Mouse (Mus musculus) hindbrain, embryonic 10.5 days (tissue): ENCODE measurements around the gene Ephb4. TPM values are rescaled to one million over a fixed set of nuclear protein-coding genes. Genes with fewer than 3 reads are reported as not detected.

Experiments used
- DNase-seq: peaks from one replicate; pipeline ENCODE4 v3.0.0-alpha.2; 2017; ENCODE audit warnings: low spot score
- H3K27ac ChIP-seq: fragments of 300-500 bp; sonication (generic); 2 replicates; pipeline ENCODE4 v1.5.1; 2016; ENCODE audit warnings: mild to moderate bottlenecking, moderate library complexity
- H3K27me3 ChIP-seq: fragments of 300-500 bp; sonication (generic); 2 replicates; pipeline ENCODE4 v1.6.1; 2016; ENCODE audit warnings: mild to moderate bottlenecking; ENCODE audit not compliant: poor library complexity, insufficient read depth, severe bottlenecking
- H3K36me3 ChIP-seq: fragments of 300-500 bp; sonication (generic); 2 replicates; pipeline ENCODE4 v1.6.1; 2016; ENCODE audit warnings: mild to moderate bottlenecking, moderate library complexity
- H3K4me1 ChIP-seq: fragments of 300-500 bp; sonication (generic); replicated peaks from 2 replicates; pipeline ENCODE4 v1.6.1; 2016; ENCODE audit warnings: mild to moderate bottlenecking
- H3K4me3 ChIP-seq: fragments of 300-500 bp; sonication (generic); 2 replicates; pipeline ENCODE4 v1.5.1; 2016; ENCODE audit warnings: mild to moderate bottlenecking, moderate library complexity
- H3K9me3 ChIP-seq: fragments of 300-500 bp; sonication (generic); 2 replicates; pipeline ENCODE4 v1.6.1; 2016; ENCODE audit warnings: mild to moderate bottlenecking, moderate library complexity
- WGBS: fragments of 180-500 bp; shearing (Covaris S2); methylation state at CpG from one replicate; pipeline ENCODE4 v1.1.7; 2016; 5-methylcytosine and 5-hydroxymethylcytosine counted together
- polyA plus RNA-seq: library from polyadenylated mRNA; unstranded; fragments of >200 nt; fragmentation: Nextera tagmentation; extraction: Ambion mirVana; gene quantifications from 2 replicates; pipeline ENCODE4 v1.2.1, GENCODE M21; 2016

The Ephb4 gene
- polyA plus RNA-seq, 1 experiment from 2014 or later = 29.7 TPM

- H3K4me3 ChIP-seq = no peak overlapping the region
- H3K4me1 ChIP-seq = peaks cover 26% of the 10 kb centered on the region
- WGBS = 49% methylated on average over 4 of the region's 4 CpGs
- H3K27ac ChIP-seq = no peak overlapping the region
- peak; percentile 65 for DNase-seq
- no peaks in the 10 kb centered on the region for H3K36me3 ChIP-seq
- no peaks in the 10 kb centered on the region for H3K9me3 ChIP-seq
- H3K27me3 ChIP-seq = no peaks in the 10 kb centered on the region
Measured at GRCm38 (mm10) chr5:137381152-137381551, 31.2 kb downstream of the Ephb4 start.

GRCm38 (mm10) chr5:137383441-137383840, 33.5 kb downstream of the Ephb4 start:
- Histone ChIP-seq H3K4me3 (no peak overlapping the region), H3K4me1 (0 out of 2 replicates have a peak, but pooled peaks cover 5% of the 10 kb centered on the region), H3K36me3 (no peaks in the 10 kb centered on the region), H3K27ac (no peak overlapping the region), H3K27me3 (no peaks in the 10 kb centered on the region), H3K9me3 (no peaks in the 10 kb centered on the region)
- WGBS = 85% methylated on average over 7 of the region's 7 CpGs
- no peak for DNase-seq

- H3K27ac ChIP-seq = no peak overlapping the region
- no peaks in the 10 kb centered on the region for H3K9me3 ChIP-seq
- H3K27me3 ChIP-seq = no peaks in the 10 kb centered on the region
- no peaks in the 10 kb centered on the region for H3K4me1 ChIP-seq
- no peak for DNase-seq
- H3K36me3 ChIP-seq = no peaks in the 10 kb centered on the region
- no peak overlapping the region for H3K4me3 ChIP-seq
- WGBS = 86% methylated on average over 7 of the region's 7 CpGs
Measured at GRCm38 (mm10) chr5:137386712-137387111, 36.8 kb downstream of the Ephb4 start.

- WGBS = 83% methylated on average over 8 of the region's 8 CpGs
- no peaks in the 10 kb centered on the region for H3K9me3 ChIP-seq
- no peaks in the 10 kb centered on the region for H3K27me3 ChIP-seq
- H3K36me3 ChIP-seq = no peaks in the 10 kb centered on the region
- no peak overlapping the region for H3K4me3 ChIP-seq
- DNase-seq = no peak
- H3K27ac ChIP-seq = no peak overlapping the region
- H3K4me1 ChIP-seq = no peaks in the 10 kb centered on the region
Measured at GRCm38 (mm10) chr5:137391641-137392040, 41.7 kb downstream of the Ephb4 start.

- no peak for DNase-seq
- Histone ChIP-seq H3K36me3 (no peaks in the 10 kb centered on the region), H3K4me3 (no peak overlapping the region), H3K27me3 (no peaks in the 10 kb centered on the region), H3K9me3 (no peaks in the 10 kb centered on the region), H3K4me1 (no peaks in the 10 kb centered on the region), H3K27ac (no peak overlapping the region)
- WGBS = 48% methylated on average over 7 of the region's 7 CpGs
Measured at GRCm38 (mm10) chr5:137394456-137394855, 44.5 kb downstream of the Ephb4 start.

- peaks cover 15% of the 10 kb centered on the region for H3K4me1 ChIP-seq
- no peak for DNase-seq
- 79% methylated on average over 2 of the region's 2 CpGs for WGBS
- no peaks in the 10 kb centered on the region for H3K9me3 ChIP-seq
- H3K36me3 ChIP-seq = no peaks in the 10 kb centered on the region
- H3K4me3 ChIP-seq = no peak overlapping the region
- no peak overlapping the region for H3K27ac ChIP-seq
- H3K27me3 ChIP-seq = no peaks in the 10 kb centered on the region; the same call in 1 of the 2 replicates
Measured at GRCm38 (mm10) chr5:137404081-137404480, 54.2 kb downstream of the Ephb4 start.

- Histone ChIP-seq H3K4me1 (peaks cover 28% of the 10 kb centered on the region), H3K4me3 (no peak overlapping the region), H3K9me3 (no peaks in the 10 kb centered on the region), H3K27me3 (no peaks in the 10 kb centered on the region; the same call in 1 of the 2 replicates), H3K27ac (no peak overlapping the region), H3K36me3 (no peaks in the 10 kb centered on the region)
- no peak for DNase-seq
- WGBS = 53% methylated on average over 6 of the region's 6 CpGs
Measured at GRCm38 (mm10) chr5:137409451-137409850, 59.5 kb downstream of the Ephb4 start.

- Histone ChIP-seq H3K4me3 (no peak overlapping the region), H3K4me1 (peaks cover 28% of the 10 kb centered on the region), H3K27ac (no peak overlapping the region), H3K9me3 (no peaks in the 10 kb centered on the region), H3K36me3 (no peaks in the 10 kb centered on the region), H3K27me3 (no peaks in the 10 kb centered on the region; the same call in 1 of the 2 replicates)
- 66% methylated on average over 3 of the region's 3 CpGs for WGBS
- no peak for DNase-seq
Measured at GRCm38 (mm10) chr5:137410066-137410465, 60.2 kb downstream of the Ephb4 start.

- Histone ChIP-seq H3K9me3 (no peaks in the 10 kb centered on the region), H3K4me3 (no peak overlapping the region), H3K27me3 (no peaks in the 10 kb centered on the region), H3K27ac (no peak overlapping the region), H3K4me1 (peaks cover 28% of the 10 kb centered on the region), H3K36me3 (no peaks in the 10 kb centered on the region)
- WGBS = 92% methylated on average over 3 of the region's 3 CpGs
- DNase-seq = no peak
Measured at GRCm38 (mm10) chr5:137410549-137410948, 60.6 kb downstream of the Ephb4 start.

- Histone ChIP-seq H3K36me3 (no peaks in the 10 kb centered on the region), H3K27me3 (no peaks in the 10 kb centered on the region), H3K9me3 (no peaks in the 10 kb centered on the region), H3K4me1 (peaks cover 31% of the 10 kb centered on the region), H3K4me3 (no peak overlapping the region), H3K27ac (no peak overlapping the region)
- 80% methylated on average over 8 of the region's 8 CpGs for WGBS
- no peak for DNase-seq
Measured at GRCm38 (mm10) chr5:137411235-137411634, 61.3 kb downstream of the Ephb4 start.

- Histone ChIP-seq H3K27me3 (no peaks in the 10 kb centered on the region), H3K4me3 (no peak overlapping the region), H3K36me3 (no peaks in the 10 kb centered on the region), H3K9me3 (no peaks in the 10 kb centered on the region), H3K27ac (no peak overlapping the region), H3K4me1 (0 out of 2 replicates have a peak, but pooled peaks cover 20% of the 10 kb centered on the region)
- 57% methylated on average over 5 of the region's 5 CpGs for WGBS
- no peak for DNase-seq
Measured at GRCm38 (mm10) chr5:137414253-137414652, 64.3 kb downstream of the Ephb4 start.

GRCm38 (mm10) chr5:137419105-137419504, 69.2 kb downstream of the Ephb4 start:
- no peak overlapping the region for H3K4me3 ChIP-seq
- no peaks in the 10 kb centered on the region for H3K36me3 ChIP-seq
- no peak overlapping the region for H3K27ac ChIP-seq
- DNase-seq = no peak
- H3K27me3 ChIP-seq = no peaks in the 10 kb centered on the region
- 0 out of 2 replicates have a peak, but pooled peaks cover 7% of the 10 kb centered on the region for H3K4me1 ChIP-seq
- WGBS = 84% methylated on average over 9 of the region's 9 CpGs
- H3K9me3 ChIP-seq = no peaks in the 10 kb centered on the region

GRCm38 (mm10) chr5:137419841-137420240, 69.9 kb downstream of the Ephb4 start:
- DNase-seq = no peak
- no peak overlapping the region for H3K4me3 ChIP-seq
- no peaks in the 10 kb centered on the region for H3K36me3 ChIP-seq
- H3K27ac ChIP-seq = no peak overlapping the region
- no peaks in the 10 kb centered on the region for H3K27me3 ChIP-seq
- H3K9me3 ChIP-seq = no peaks in the 10 kb centered on the region
- WGBS = 83% methylated on average over 4 of the region's 4 CpGs
- 0 out of 2 replicates have a peak, but pooled peaks cover 7% of the 10 kb centered on the region for H3K4me1 ChIP-seq

GRCm38 (mm10) chr5:137425648-137426047, 75.7 kb downstream of the Ephb4 start:
- 79% methylated on average over 6 of the region's 6 CpGs for WGBS
- Histone ChIP-seq H3K27me3 (no peaks in the 10 kb centered on the region), H3K36me3 (no peaks in the 10 kb centered on the region), H3K4me1 (peaks cover 7% of the 10 kb centered on the region; the same call in 1 of the 2 replicates), H3K4me3 (no peak overlapping the region), H3K27ac (no peak overlapping the region), H3K9me3 (no peaks in the 10 kb centered on the region)
- no peak for DNase-seq
